Mouse (Mus musculus) liver, embryonic 14.5 days (tissue): Measurements from ENCODE around the gene Anks1b. TPM values are rescaled to one million over a fixed set of nuclear protein-coding genes. Genes with fewer than 3 reads are reported as not detected.

ENCODE experiments used
- ATAC-seq: fragments of 200-750 bp; cut with Nextera tagmentation; 2 replicates; pipeline ENCODE4 v1.8.0; 2017; ENCODE audit warnings: moderate number of reproducible peaks, mild to moderate bottlenecking, moderate library complexity; ENCODE audit not compliant: insufficient read depth
- DNase-seq, 3 experiments: peaks; one replicate each; pipeline ENCODE4 v3.0.0-alpha.2; 2012 to 2013; ENCODE audit warnings: low read depth in 3 of 3, low spot score in 3 of 3
- H3K27ac ChIP-seq: fragments of 300-500 bp; sonication (generic); 2 replicates; pipeline ENCODE4 v1.5.1; 2014; ENCODE audit warnings: moderate library complexity, mild to moderate bottlenecking, control low read depth, inconsistent platforms
- H3K27me3 ChIP-seq: fragments of 300-500 bp; sonication (generic); 2 replicates; pipeline ENCODE4 v1.6.1; 2014; ENCODE audit warnings: mild to moderate bottlenecking, low read length, moderate library complexity; ENCODE audit not compliant: control insufficient read depth, insufficient read depth
- H3K36me3 ChIP-seq: fragments of 300-500 bp; sonication (generic); replicated peaks from 2 replicates; pipeline ENCODE4 v1.6.1; 2014; ENCODE audit warnings: low read depth; ENCODE audit not compliant: control insufficient read depth, insufficient read depth
- H3K4me1 ChIP-seq, 2 experiments: fragments of 200-500 bp in 1 of 2; fragments of 300-500 bp in 1 of 2; sonication (generic) in 1 of 2; replicated peaks; 2 replicates each; pipeline ENCODE4 v1.6.1; 2012 to 2014; ENCODE audit warnings: antibody characterized with exemption in 1 of 2, inconsistent platforms in 1 of 2, low read length in 1 of 2; ENCODE audit not compliant: control insufficient read depth in 2 of 2, insufficient read depth in 2 of 2
- H3K4me2 ChIP-seq: fragments of 300-500 bp; sonication (generic); 2 replicates; pipeline ENCODE4 v1.6.1; 2014; ENCODE audit warnings: low read depth, mild to moderate bottlenecking, control low read depth, moderate library complexity
- H3K4me3 ChIP-seq, 2 experiments: fragments of 200-500 bp in 1 of 2; fragments of 300-500 bp in 1 of 2; sonication (generic) in 1 of 2; 2 replicates each; pipeline ENCODE4 v1.5.1; 2012 to 2014; ENCODE audit warnings: low read depth in 2 of 2, low read length in 2 of 2, mild to moderate bottlenecking in 2 of 2, control low read depth in 1 of 2, inconsistent platforms in 1 of 2, moderate library complexity in 1 of 2; ENCODE audit not compliant: insufficient read depth in 1 of 2
- H3K9ac ChIP-seq: fragments of 300-500 bp; sonication (generic); replicated peaks from 2 replicates; pipeline ENCODE4 v1.6.1; 2014; ENCODE audit warnings: mild to moderate bottlenecking, control low read depth, moderate library complexity
- H3K9me3 ChIP-seq: fragments of 300-500 bp; sonication (generic); 2 replicates; pipeline ENCODE4 v1.6.1; 2016; ENCODE audit warnings: low read length, mixed read lengths; ENCODE audit not compliant: control insufficient read depth
- CTCF ChIP-seq: IDR thresholded peaks from 2 replicates; pipeline ENCODE4 v1.5.1; 2016; ENCODE audit warnings: antibody characterized with exemption, low read depth, control low read depth
- EP300 ChIP-seq: IDR thresholded peaks from 2 replicates; pipeline ENCODE4 v1.6.1; 2016; ENCODE audit warnings: antibody characterized with exemption, low read depth
- WGBS: fragments of 180-500 bp; shearing (Covaris S2); extraction: QIAGEN DNeasy Blood & Tissue Kit; methylation state at CpG from one replicate; pipeline ENCODE4 v1.1.7; 2014; ENCODE audit not compliant: insufficient replicate concordance; 5-methylcytosine and 5-hydroxymethylcytosine counted together
- polyA plus RNA-seq, 2 experiments: library from polyadenylated mRNA; depleted of rRNA in 1 of 2; stranded (reverse) in 1 of 2; unstranded in 1 of 2; fragments of >200 nt; fragmentation: Nextera tagmentation in 1 of 2; extraction: Ambion mirVana in 1 of 2; gene quantifications; 2 replicates each; pipeline versions ENCODE4 v1.2.1 to v1.2.3; 2012 to 2014

Gene Anks1b
- polyA plus RNA-seq, 2 experiments = not detected

DNA sequence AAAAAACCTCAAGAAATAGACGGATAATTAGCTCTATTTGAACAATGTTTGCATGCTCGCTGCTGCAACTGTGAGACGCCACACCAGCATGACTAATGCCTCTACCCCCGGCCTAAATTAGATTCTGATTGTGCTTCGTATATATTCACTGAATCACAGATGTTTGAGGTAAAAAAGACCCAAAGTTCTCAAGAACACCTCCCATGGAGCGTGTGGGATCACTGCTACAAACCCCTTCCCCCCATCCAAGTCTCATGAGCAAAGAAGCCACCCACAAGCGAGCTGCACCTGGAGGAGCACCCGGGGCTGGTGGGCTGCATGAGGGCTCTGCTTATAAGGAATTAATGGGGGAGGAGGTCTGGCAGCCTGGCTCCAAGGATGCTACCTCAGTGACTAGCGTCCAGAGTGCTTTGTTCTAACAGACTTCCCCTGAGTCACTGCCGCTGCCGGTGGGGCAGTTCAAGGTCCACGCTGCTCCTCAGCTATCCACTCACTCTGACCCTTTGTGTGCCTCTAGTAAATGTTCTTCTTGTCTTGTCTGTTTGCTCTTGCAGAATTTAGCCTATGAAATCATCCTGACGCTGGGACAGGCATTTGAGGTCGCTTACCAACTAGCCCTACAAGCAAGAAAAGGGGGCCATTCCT is 1092.5 kb downstream of the Anks1b start:
- TF ChIP-seq CTCF = no peak
- TF ChIP-seq EP300 = no peak
- H3K4me1 ChIP-seq = no peaks in the 10 kb centered on the region
- DNase-seq (no peak), ATAC-seq (no peak)
- H3K9me3 ChIP-seq = no peaks in the 10 kb centered on the region
- 39% methylated on average over 14 of the region's 14 CpGs for WGBS
- H3K27me3 ChIP-seq = peaks cover 28% of the 10 kb centered on the region
- no peak overlapping the region for H3K4me2 ChIP-seq
- no peak overlapping the region for H3K9ac ChIP-seq
- H3K27ac ChIP-seq = no peak overlapping the region
- no peak overlapping the region for H3K4me3 ChIP-seq
- no peaks in the 10 kb centered on the region for H3K36me3 ChIP-seq

DNA sequence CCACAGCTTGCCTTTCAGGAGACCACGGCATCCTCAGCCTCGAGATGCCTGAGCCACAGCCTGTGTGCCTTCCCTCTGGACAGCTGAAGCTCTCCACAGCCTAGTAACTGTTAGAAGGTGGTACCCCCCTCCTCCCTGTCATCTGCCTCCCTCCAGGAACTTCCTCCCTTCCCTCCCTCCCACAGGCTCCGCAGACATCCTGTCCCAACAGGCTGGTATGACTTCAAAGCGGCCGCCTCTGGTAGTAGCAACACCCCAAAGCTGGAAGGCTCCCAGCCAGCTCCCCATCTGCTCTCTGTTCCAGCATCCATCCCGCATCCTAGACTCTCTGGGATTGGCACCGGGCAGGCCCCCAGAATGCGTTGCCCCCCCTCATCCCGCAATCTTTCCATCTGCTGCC is 1093.5 kb downstream of the Anks1b start:
- Histone ChIP-seq H3K4me3 (no peak overlapping the region), H3K9me3 (no peaks in the 10 kb centered on the region), H3K27me3 (peaks cover 28% of the 10 kb centered on the region), H3K27ac (no peak overlapping the region), H3K9ac (no peak overlapping the region), H3K4me1 (no peaks in the 10 kb centered on the region), H3K36me3 (no peaks in the 10 kb centered on the region), H3K4me2 (no peak overlapping the region)
- WGBS = 9% methylated on average over 9 of the region's 9 CpGs
- ATAC-seq = no peak
- TF ChIP-seq EP300 = no peak
- TF ChIP-seq CTCF = no peak
- no peak for DNase-seq

DNA sequence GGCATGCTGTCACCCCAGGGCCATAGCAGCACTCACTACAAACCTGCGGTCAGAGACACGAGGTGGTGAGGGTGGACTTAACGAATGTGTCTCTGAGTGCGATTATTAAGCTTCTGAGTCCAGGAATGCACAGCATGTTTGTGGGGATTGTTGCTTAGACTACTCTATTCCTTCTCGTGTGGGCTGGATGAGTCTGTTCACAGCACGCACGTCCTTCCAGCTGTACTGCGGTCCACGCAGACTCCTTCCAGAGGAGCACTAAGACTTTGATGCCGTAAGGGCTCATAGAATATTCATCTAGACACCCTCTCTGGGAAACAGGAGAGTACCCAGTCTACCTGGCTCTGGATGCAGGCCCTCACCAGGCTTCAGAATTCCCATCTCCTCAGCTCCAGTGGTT is 1094.9 kb downstream of the Anks1b start:
- no peak for TF ChIP-seq EP300
- TF ChIP-seq CTCF = no peak
- no peak overlapping the region for H3K27ac ChIP-seq
- no peaks in the 10 kb centered on the region for H3K36me3 ChIP-seq
- no peaks in the 10 kb centered on the region for H3K9me3 ChIP-seq
- DNase-seq = no peak
- no peak overlapping the region for H3K9ac ChIP-seq
- H3K27me3 ChIP-seq = peaks cover 28% of the 10 kb centered on the region
- no peak overlapping the region for H3K4me2 ChIP-seq
- ATAC-seq = no peak
- H3K4me1 ChIP-seq = no peaks in the 10 kb centered on the region
- 80% methylated on average over 10 of the region's 10 CpGs for WGBS
- H3K4me3 ChIP-seq = no peak overlapping the region

DNA sequence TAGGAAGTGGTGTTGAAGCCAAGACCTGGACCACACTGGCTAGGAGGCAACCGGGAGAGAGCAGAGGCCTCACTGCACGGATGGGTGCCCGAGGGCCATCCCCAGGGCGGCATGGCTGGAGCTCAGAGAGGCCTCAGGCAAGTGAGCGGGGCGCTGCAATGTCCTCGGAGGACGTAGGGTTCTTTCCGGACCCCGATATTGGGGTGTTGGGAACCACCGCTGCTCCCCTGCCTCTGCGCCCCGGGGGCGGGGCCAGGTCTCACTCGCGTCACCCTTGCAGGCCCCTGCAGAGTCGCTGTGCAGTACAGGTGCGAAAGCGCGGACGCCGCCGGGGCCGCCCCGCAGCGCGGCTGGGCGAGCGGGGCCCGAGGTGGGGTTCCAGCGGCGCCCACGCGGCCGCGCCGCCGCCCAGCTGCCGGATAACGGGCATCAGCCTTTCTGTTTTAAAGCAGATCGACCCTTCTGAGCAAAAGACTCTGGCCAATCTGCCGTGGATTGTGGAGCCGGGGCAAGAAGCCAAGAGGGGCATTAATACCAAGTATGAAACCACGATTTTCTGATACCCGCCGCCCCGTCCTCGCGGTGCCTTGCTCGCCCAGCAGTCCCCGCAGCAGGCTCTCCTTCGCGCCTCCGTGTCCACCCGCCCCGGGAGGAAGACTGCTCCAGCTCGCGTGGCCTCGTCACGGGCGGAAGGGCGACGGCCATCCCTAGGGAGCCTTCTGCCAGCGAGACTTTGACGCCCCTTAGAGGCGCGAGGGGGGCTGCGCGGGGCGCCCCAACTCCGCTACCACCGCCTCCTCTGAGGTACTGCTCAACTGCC is 1096.3 kb downstream of the Anks1b start:
- DNase-seq = no peak
- Histone ChIP-seq H3K4me1 (no peaks in the 10 kb centered on the region), H3K4me2 (peak overlapping the region; percentile 50), H3K4me3 (peak overlapping the region; percentile 16 to 25), H3K27me3 (peaks cover 28% of the 10 kb centered on the region), H3K9ac (no peak overlapping the region), H3K27ac (no peak overlapping the region), H3K9me3 (no peaks in the 10 kb centered on the region), H3K36me3 (no peaks in the 10 kb centered on the region)
- TF ChIP-seq EP300 = no peak
- no peak for TF ChIP-seq CTCF
- ATAC-seq = no peak
- 4% methylated on average over 72 of the region's 72 CpGs for WGBS

DNA sequence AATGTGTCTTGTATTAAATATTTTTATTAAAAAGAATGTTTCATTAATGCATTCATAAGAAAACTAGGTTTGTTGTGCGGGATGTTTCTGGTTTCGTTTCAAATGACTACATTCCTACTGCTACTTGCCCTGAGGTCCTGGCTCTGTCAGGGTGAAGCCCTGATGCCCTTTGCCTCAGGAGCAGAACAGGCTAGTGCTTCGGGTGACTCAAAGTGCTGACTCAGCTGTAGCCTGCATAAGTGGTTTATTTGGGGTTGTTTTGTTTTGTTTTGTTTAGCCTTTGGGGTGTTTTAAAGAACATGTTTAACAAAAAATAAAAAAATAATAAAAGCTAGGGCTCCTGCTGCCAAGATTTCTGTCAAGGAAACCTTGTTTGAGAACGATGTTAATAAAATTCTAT is 1097.3 kb downstream of the Anks1b start:
- DNase-seq (no peak), ATAC-seq (no peak)
- no peak for TF ChIP-seq EP300
- no peak for TF ChIP-seq CTCF
- WGBS = 30% methylated on average over 4 of the region's 4 CpGs
- Histone ChIP-seq H3K9ac (no peak overlapping the region), H3K36me3 (no peaks in the 10 kb centered on the region), H3K4me3 (no peak overlapping the region), H3K9me3 (no peaks in the 10 kb centered on the region), H3K27ac (no peak overlapping the region), H3K4me2 (no peak overlapping the region), H3K27me3 (peaks cover 28% of the 10 kb centered on the region), H3K4me1 (no peaks in the 10 kb centered on the region)
